Mouse (Mus musculus): ENCODE data around the gene Mtmr4. TPM values are rescaled to one million over a fixed set of nuclear protein-coding genes. Genes with fewer than 3 reads are reported as not detected.

Gene Mtmr4
- total and polyA plus RNA-seq, 3 experiments = 29.4 to 32.9 (median 29.5) TPM

DNA sequence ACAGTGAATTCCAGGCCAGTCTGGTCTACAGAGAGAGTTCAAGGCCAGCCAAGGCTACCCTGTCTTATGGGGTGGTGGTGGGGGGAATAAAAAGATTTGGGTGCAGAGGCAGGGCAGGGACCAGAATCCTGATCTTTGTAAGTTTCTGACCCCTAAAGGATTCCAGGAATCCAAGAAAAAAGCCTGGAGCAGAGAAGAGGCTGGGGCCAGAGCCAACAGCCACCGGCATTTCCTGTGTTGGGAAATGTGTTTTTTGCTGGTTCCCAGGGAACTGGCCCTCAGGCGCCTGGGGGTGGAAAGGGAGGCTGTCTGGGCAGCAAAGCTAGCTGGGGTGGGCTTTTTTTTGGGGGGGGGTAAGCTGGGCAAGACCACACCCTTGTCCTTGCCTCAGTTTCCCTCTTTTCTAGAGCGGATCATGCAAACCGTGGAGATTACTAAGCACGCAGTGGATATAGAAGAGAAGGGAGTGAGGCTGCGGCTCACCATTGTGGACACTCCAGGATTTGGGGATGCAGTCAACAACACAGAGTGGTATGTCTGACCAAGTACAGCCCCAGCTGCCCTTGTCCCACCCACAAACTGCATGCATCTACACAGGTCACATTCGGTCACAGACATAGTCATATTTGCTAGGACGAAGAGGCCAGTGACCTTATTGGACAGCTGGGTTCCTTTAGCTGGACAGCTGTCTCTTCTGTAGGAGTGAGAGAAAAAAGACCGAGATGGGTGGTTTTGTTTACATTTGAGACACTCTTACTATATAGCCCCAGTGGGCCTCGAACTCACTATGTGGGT, 7.1 kb upstream of the Mtmr4 start:
- Histone ChIP-seq H3K9ac (ENCODE audit: insufficient read depth, low read depth) (no peak overlapping the region), H3K27ac (ENCODE audit: insufficient read depth, low read depth) (no peak overlapping the region), H3K4me1 (ENCODE audit: control insufficient read depth in 1 of 2, insufficient read depth in 2 of 2) (peaks cover 10 to 21% of the 10 kb centered on the region in 2 experiments), H3K79me2 (replicated peaks; ENCODE audit: control insufficient read depth, extremely low read depth, insufficient read depth, poor library complexity, severe bottlenecking) (no peaks in the 10 kb centered on the region), H3K9me3 (replicated peaks; ENCODE audit: low read length) (no peaks in the 10 kb centered on the region), H3K27me3 (replicated peaks) (peaks cover 27% of the 10 kb centered on the region), H3K4me2 (ENCODE audit: insufficient read depth, low read depth, poor library complexity, severe bottlenecking) (no peak overlapping the region), H3K36me3 (replicated peaks in 1 of 2; ENCODE audit: control insufficient read depth in 1 of 2, insufficient read depth in 1 of 2, low read length in 1 of 2) (peaks cover 0 to 2% of the 10 kb centered on the region in 2 experiments), H3K4me3 (replicated peaks in 1 of 3; ENCODE audit: low read depth in 2 of 3, low read length in 2 of 3, poor library complexity in 1 of 3) (no peak overlapping the region)
- dilution Hi-C loops (cut with MboI; ENCODE audit: extremely low pct_ligation_motif_present, extremely low pct_unique_long_range_greater_than_20kb, low sequenced_read_pairs) = no loop called here
- in situ Hi-C loops (cut with MboI; ENCODE audit: low pct_ligation_motif_present, low pct_unique_long_range_greater_than_20kb, low sequenced_read_pairs) = no loop called here
- no peak for TF ChIP-seq CHD1 (IDR thresholded peaks at IDR 0.05; ENCODE audit: low read depth, low read length)
- no peak for TF ChIP-seq MAFK (IDR thresholded peaks at IDR 0.05; ENCODE audit: insufficient replicate concordance, low read length)
- TF ChIP-seq HCFC1 (IDR thresholded peaks at IDR 0.05; ENCODE audit: low read depth, low read length) = no peak
- no peak for TF ChIP-seq RAD21 (IDR thresholded peaks at IDR 0.05; ENCODE audit: low read depth, low read length)
- no peak for TF ChIP-seq TCF12 (IDR thresholded peaks at IDR 0.05; ENCODE audit: low read depth, low read length)
- TF ChIP-seq JUND (conservative IDR thresholded peaks at IDR 0.05; ENCODE audit: low read depth, low read length) = no peak
- no peak for TF ChIP-seq CTCF (conservative IDR thresholded peaks at IDR 0.05 in 1 of 2, IDR thresholded peaks at IDR 0.05 in 1 of 2; ENCODE audit: low read depth in 2 of 2, low read length in 2 of 2)
- no peak for TF ChIP-seq CHD2 (IDR thresholded peaks at IDR 0.05; ENCODE audit: low read length)
- TF ChIP-seq SIN3A (IDR thresholded peaks at IDR 0.05; ENCODE audit: low read length) = no peak
- TF ChIP-seq MYC (IDR thresholded peaks at IDR 0.05; ENCODE audit: low read depth, low read length) = no peak
- no peak for DNase-seq (ENCODE audit: extremely low read depth)

DNA sequence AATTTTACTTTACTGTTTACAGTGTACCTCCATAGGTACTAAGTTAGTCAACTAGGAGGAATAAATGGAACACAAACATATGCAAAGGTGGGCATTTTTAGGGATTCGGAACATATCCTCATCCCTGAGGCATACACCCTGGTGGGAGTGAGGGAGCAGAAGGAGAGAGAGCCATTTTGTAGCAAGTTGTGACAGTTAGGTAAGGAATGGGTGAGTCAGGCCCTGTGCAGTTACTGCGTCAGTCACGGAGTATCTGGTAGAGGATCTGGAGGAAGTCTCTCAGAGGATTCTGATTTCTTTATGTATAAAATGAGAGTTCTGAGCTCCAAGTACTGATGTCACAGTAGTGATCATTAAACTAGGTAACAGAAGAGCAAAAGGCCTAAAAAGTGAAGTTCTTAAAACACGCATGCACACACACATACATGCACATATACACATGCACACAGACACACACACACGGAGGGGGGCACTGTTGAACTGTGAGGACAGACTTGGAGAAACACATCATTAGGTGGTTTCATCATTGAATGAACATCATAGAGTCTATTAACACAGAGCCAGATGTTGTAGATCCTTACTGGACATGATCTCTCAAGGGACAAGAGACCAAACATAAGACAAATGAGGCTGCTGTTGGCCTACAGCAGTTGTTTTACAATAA, 4.6 kb upstream of the Mtmr4 start:
- dilution Hi-C loops (cut with MboI; ENCODE audit: extremely low pct_ligation_motif_present, extremely low pct_unique_long_range_greater_than_20kb, low sequenced_read_pairs) = no loop called here
- H3K27me3 ChIP-seq (replicated peaks) = peaks cover 3% of the 10 kb centered on the region
- no peak overlapping the region for H3K4me3 ChIP-seq (replicated peaks in 1 of 3; ENCODE audit: low read depth in 2 of 3, low read length in 2 of 3, poor library complexity in 1 of 3)
- no peak for DNase-seq (ENCODE audit: extremely low read depth)
- H3K79me2 ChIP-seq (replicated peaks; ENCODE audit: control insufficient read depth, extremely low read depth, insufficient read depth, poor library complexity, severe bottlenecking) = no peaks in the 10 kb centered on the region
- peaks cover 10 to 29% of the 10 kb centered on the region in 2 experiments for H3K4me1 ChIP-seq (ENCODE audit: control insufficient read depth in 1 of 2, insufficient read depth in 2 of 2)
- H3K9ac ChIP-seq (ENCODE audit: insufficient read depth, low read depth) = no peak overlapping the region
- TF ChIP-seq MYC (IDR thresholded peaks at IDR 0.05; ENCODE audit: low read depth, low read length) (no peak), NRF1 (IDR thresholded peaks at IDR 0.05; ENCODE audit: low read depth, low read length) (no peak), ZNF384 (IDR thresholded peaks at IDR 0.05; ENCODE audit: low read depth, low read length) (no peak), ZKSCAN1 (IDR thresholded peaks at IDR 0.05; ENCODE audit: borderline replicate concordance, low read depth, low read length) (no peak), USF1 (IDR thresholded peaks at IDR 0.05; ENCODE audit: low read depth, low read length) (no peak), GABPA (IDR thresholded peaks at IDR 0.05; ENCODE audit: insufficient replicate concordance, low read depth, low read length) (no peak), MAFK (IDR thresholded peaks at IDR 0.05; ENCODE audit: insufficient replicate concordance, low read length) (no peak), TCF12 (IDR thresholded peaks at IDR 0.05; ENCODE audit: low read depth, low read length) (no peak), NELFE (IDR thresholded peaks at IDR 0.05; ENCODE audit: low read depth, low read length) (no peak), EP300 (IDR thresholded peaks at IDR 0.05; ENCODE audit: low read length) (no peak), BHLHE40 (IDR thresholded peaks at IDR 0.05; ENCODE audit: low read depth, low read length) (no peak), MAX (IDR thresholded peaks at IDR 0.05; ENCODE audit: low read length) (no peak), UBTF (IDR thresholded peaks at IDR 0.05; ENCODE audit: low read depth, low read length) (no peak), MEF2A (IDR thresholded peaks at IDR 0.05; ENCODE audit: borderline replicate concordance, low read depth, low read length) (no peak), CHD1 (IDR thresholded peaks at IDR 0.05; ENCODE audit: low read depth, low read length) (no peak), ELF1 (IDR thresholded peaks at IDR 0.05; ENCODE audit: low read depth, low read length) (no peak), PAX5 (IDR thresholded peaks at IDR 0.05; ENCODE audit: low read length) (no peak), TBP (conservative IDR thresholded peaks at IDR 0.05; ENCODE audit: low read depth, low read length) (no peak), ZC3H11A (IDR thresholded peaks at IDR 0.05; ENCODE audit: low read depth, low read length) (no peak)
- H3K4me2 ChIP-seq (ENCODE audit: insufficient read depth, low read depth, poor library complexity, severe bottlenecking) = no peak overlapping the region
- no peak overlapping the region for H3K27ac ChIP-seq (ENCODE audit: insufficient read depth, low read depth)
- peaks cover 0 to 2% of the 10 kb centered on the region in 2 experiments for H3K36me3 ChIP-seq (replicated peaks in 1 of 2; ENCODE audit: control insufficient read depth in 1 of 2, insufficient read depth in 1 of 2, low read length in 1 of 2)
- no peaks in the 10 kb centered on the region for H3K9me3 ChIP-seq (replicated peaks; ENCODE audit: low read length)
- in situ Hi-C loops (cut with MboI; ENCODE audit: low pct_ligation_motif_present, low pct_unique_long_range_greater_than_20kb, low sequenced_read_pairs) = no loop called here

Measured in CH12.LX (cell line).